Mouse (Mus musculus) frontal cortex, postnatal 10 days (tissue): ENCODE data around the gene Cdk15.

Source experiments
- DNase-seq, 2 experiments: peaks; one replicate each; pipeline ENCODE4 v3.0.0; 2022; ENCODE audit warnings: low spot score in 2 of 2, mixed read lengths in 1 of 2

Gene Cdk15

DNA sequence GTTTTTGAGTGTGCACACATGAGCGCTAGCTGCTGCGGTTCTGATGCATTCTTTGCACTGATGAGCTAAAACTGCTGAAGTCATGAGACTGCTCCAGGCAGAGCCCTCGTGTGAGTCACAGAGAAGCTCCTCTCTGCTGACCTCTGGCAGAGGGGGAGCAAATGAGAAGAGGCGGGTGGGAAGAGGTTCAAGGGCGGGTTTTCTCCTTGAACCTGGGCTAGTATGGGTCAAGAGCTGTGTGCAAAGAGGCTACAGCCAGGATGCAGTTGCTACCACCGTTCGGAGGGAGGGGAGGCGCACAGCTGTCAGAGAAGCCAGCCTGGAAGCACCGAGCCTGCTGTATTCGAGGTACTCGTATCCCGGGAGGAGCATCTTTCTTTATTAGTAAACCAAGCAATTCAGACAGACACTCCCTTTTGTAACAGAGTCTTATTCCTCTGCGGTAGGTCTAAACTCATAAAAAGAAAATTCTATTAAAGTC is at the start of gene Cdk15:
Cdk15 (plus strand) TSS at position 156 of the 481 bp plus-strand sequence.
- DNase-seq, result no peak

DNA sequence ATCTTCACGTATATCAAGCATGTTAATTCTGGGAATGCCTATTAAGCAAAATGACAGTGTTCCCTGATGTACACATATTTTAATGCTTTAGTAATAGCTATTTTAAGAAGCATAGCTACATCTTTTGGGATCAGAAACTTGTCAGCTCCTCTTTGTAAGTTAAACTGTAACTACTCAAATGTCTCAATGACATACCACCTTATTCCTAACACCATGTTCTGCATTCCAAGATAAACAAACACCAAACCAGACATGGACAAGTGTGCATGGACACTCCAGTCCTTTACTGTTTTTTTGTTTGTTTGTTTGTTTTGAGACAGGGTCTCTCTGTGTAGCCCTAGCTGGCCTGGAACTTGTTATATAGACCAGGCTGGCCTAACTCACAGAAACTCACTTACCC is 48.4 kb upstream of the Cdk15 start:
- DNase-seq, result no peak

DNA sequence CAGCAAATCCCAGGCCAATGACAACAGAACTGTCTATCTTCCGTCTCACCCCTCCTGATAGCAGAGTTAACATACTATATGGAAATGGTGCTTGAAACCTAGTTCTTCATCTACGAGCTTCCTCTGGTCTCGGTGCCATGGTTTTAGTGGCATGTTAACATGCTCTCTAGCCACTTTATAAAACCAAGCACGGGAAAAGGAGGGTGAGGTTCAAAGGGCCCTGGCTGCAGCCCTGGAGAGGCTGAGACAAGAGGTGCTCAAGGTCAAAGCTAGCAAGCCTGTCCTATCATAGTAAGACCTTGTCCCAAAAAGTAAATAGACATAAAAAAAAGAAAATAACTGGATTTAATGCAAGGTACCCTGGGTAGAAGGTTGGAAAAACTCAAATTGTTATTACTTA is 45.1 kb upstream of the Cdk15 start:
- DNase-seq, result no peak

DNA sequence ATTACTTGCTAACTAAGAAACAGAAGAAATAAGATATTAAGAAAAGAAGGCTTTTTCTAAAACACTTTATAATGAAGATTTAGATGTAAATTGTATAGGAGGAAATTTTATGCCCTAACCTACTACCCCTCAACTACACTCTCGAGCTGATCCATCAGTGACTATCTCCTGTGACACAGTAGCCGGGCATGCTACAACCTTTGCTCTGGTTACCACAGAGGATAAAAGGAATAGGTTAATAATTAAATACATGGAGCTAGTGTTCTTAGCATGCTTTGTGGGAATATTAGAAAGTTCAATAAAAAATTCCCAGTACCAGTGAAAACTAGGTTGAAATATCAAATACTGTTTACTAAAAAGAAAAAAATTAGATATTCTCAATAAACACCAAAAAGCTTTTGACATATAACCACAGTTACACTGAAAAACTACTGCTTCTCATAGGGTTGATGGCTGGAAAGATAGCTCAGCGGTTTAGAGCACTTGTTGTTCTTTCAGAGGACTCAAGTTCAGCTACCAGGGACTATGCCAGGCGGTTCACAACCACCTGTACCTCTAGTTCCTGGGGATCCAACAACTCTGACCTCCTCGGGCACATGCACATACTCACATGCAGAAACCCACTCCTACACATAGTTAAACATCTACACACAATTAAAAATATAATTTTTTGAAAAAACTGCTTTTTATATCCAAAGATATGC is 44.5 kb upstream of the Cdk15 start:
- DNase-seq, result no peak

DNA sequence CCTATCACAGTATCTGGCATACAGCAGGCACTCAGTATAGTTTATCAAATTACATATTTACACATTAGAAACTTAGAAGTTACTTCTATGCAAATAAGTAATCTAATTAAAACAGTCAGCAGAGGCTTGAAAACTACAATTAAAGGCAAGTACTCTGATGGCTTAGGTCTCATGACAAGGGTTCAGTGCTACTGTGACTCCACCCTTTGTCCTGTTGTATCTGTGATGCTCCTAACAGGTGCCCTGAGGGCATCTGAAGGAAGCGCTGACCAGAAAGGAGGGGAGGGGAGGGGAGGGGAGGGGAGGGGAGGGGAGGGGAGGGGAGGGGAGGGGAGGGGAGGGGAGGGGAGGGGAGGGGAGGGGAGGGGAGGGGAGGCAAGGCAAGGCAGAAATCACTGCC is 43.8 kb upstream of the Cdk15 start:
- DNase-seq, result no peak

DNA sequence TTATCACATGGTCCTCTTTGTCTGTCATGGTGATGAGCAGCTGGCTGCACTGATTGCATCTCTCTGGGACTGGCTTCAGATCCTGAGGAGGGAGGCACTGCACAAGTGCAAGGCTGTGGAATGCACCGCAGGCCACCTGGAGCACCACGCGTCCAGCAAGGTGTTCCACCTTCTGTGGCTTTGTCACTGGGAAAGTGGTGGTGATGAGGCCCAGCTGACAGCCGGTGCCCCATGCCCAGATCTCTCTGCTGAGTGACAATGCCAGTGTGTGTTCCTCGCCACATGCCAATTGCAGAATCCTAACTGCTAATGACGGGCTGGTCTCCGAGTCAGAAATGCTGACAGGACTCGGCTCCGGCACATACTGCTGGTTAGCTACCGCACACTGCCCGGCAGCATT is 41.3 kb upstream of the Cdk15 start:
- no peak for DNase-seq

DNA sequence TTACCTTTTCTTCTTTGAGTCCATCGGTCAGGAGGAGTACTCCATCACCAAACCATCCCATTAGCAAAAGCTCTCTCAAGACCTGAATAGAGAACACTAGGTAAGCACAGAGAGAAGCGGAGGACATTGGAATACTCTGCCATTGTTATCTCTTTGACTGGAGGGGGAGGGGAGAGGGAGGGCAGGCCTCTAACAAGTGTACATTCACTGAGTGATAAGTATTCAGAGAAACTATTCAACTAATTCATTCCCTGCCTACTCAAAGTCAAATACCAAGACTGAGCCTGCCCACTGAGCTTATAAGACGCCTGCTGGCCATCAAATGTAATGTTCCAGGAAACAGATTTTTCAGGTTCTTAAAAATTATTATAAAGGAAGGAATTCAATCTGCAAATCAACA is 36.3 kb upstream of the Cdk15 start:
- no peak for DNase-seq

DNA sequence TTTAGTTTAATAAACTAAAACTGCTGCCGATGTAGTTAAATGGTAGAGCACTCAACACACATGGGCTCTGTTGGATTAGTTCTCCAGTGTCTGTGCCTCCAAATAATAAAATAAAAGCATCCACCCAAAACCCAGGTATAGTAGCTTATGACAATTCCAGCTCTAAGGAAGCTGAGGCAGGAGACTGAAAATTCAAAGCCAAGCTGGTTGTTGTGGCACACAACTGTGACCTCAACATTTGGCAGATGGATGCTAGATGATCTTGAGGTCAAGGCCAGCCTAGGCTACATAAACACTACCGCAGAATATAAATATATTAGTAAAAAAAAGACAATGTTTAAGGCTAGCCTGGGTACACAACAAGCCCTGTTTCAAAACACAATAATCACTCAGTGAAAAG is 35.1 kb upstream of the Cdk15 start:
- DNase-seq, result no peak

DNA sequence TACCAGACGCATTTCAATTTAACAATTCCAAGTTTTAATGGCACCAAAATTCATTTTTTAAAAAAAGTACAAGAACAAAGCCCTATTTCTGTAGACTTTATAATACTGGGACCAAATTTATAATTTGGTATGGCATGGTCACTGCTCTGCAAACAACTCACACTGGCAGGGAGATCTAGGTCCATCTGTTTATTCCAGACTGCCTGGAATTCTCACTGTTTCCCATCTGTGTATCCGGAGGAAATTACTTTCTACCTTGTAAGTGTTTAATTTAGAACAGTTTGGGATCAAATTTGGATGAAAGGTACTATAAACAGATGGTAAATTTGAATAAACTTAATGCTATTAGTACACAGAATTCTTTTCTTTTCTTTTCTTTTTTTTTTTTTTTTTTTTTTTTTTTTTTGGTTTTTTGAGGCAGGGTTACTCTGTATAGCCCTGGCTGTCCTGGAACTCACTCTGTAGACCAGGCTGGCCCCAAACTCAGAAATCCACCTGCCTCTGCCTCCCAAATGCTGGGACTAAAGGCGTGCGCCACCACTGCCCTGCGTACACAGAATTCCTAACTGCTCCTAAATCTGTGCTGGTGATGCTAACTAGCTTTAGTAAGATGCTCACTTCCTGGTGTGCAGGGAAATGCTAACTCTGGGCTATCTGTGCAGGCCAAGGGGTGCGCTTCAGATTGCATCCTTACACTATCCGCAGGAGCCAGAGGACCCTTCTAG is 34.4 kb upstream of the Cdk15 start:
- DNase-seq, result no peak

DNA sequence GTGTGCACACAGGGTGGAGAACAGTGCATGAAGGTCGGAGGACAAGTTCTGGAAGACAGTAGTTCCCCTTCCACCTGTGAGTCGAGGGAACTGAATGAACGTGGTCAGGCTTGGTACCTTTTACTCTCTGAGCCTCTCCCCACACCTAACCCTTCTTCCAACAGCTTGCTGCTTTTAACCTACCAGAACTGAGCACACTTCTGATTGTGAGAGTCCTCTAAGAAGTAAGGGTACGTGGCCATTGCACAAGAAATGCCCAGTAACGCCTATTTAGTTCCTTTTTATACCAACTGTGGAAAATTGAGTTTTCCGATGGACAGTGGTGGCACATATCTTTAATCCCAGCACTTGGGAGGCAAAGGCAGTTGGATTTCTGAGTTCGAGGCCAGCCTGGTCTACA is 28.2 kb upstream of the Cdk15 start:
- no peak for DNase-seq

DNA sequence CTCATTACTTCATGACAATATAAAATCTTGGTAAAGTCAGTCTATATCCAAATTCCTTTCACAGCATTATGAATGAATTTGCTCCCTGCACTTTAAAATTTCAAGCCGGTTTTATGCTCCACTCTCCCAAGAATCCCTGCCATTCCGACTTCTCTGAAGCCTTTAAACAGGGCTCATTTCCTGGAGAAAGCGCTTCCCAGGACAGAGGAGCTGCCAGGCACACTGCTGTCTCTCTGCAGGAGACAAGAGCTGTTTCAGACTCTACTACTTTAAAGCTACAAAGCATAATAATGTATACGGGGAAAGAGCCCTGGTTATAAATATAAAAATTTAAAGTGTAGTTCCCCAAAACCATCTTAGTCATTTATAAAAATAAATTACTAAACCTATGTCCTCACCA is 27.5 kb upstream of the Cdk15 start:
- no peak for DNase-seq

DNA sequence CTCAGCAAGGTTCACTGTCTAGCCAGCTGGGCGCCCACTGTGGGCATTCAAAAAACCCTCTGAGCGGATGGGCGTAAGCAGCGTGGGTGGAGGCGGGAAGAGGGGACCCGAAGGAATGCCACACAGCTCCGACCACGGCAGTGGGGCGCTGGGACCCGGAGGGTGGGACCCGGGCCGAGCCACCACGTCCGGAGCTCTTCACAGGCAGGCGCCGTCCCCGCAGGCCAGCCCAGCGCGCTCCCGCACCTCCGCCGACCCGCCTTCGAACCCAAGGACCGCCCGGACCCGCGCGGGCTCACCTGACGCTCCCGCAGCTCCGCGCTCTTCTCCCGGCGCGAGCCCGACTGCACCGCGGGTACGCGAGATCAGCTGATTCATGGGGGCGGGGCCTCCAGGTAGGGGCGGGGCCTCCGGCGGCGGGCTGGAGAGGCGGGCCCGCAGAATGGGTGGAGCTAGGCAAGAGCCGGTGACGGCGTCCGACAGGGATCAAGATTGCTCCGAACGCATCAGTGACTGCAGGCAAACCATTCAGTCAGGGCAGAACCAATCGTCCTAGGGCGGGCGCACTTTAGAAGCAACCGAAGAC is 19.8 kb upstream of the Cdk15 start, which contains the start of gene Als2:
Als2 (minus strand) TSS at position 376 of the 586 bp plus-strand sequence.
- peak; percentile 95 to 99 for DNase-seq

DNA sequence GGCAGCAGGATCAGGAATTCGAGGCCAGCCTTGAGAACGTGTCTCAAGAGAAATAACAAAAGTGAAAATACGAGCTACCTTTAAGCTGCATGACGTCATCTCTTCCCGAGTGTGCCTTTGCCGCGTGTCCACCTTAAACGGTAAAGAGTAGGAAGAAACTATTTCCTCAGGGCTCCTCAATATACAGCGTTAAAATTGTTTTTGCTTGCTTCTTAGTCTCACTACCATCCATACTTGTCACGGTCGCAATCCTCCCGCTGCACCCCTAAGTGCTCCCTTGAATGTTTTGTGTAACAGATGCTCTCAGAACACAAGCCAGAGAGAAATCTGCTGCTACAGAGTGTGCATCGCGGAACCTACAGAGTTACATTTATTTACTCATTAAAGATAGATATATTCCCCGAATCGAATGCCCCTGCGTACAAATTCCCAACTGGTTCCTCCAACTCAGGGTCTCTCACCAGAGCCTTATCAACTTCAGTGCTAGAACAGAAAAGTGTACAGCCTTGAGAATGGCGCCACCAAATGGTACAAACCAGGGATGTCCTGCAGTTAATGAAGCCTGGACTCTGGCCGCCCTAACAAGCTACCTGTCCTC is 19.0 kb upstream of the Cdk15 start:
- DNase-seq, result peak; percentile 11 to 45

DNA sequence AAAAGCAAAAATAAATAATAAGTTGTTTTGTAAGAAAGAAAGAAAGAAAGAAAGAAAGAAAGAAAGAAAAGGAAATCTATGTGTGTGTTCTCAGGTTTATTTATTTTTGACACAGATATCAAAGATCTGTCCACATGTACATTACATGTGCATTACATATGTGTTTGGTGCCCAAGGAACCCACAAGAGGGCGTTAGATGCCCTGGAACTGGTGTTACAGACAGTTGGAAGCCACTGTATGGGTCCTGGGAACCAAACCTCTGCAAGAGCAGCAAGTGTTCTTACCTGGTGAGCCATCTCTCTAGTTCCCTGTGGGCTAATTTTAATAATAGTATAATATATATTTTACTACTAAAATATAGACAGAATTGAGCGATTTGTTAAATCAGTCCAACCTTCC is 12.9 kb upstream of the Cdk15 start:
- DNase-seq, result no peak

DNA sequence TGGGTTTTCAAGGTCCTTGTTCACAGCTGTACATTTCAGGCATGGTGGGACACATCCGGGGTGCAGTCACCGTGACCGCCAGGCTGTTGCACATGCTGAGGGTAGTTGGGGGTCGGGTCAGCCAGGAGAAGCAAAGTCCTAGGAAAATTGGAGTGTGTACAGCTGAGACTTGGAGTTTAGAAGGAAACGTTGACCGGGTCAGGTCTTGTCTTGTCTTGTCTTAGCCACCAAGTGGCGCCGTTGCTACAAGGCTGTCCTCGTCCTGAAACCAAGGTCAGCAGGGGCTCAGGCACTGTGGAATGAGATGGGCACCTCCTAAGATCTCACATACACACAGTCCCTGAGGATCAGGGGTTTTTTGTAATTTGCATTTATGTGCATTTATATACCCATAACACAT is 9.1 kb upstream of the Cdk15 start:
- peak in 1 of 2 experiments; percentile 32 for DNase-seq

DNA sequence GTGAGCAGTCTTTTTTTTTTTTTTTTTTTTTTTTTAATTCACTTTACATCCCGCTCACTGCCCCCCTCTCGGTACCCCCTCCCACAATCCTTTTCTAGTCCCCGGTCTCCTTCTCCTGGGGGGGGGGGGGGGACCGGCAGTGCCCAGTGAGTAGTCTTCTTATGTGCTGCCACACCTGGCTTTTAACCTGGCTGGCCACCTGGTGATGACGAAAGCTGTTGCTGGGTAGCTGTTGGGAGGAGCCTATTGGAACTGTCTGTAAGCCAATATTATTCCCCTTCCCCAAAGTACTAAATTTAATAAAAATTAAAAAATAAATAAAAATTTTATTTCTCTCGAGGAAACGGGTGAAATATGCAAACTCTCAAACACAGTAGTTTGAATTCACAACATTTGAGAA is 3.9 kb upstream of the Cdk15 start:
- DNase-seq, result no peak

DNA sequence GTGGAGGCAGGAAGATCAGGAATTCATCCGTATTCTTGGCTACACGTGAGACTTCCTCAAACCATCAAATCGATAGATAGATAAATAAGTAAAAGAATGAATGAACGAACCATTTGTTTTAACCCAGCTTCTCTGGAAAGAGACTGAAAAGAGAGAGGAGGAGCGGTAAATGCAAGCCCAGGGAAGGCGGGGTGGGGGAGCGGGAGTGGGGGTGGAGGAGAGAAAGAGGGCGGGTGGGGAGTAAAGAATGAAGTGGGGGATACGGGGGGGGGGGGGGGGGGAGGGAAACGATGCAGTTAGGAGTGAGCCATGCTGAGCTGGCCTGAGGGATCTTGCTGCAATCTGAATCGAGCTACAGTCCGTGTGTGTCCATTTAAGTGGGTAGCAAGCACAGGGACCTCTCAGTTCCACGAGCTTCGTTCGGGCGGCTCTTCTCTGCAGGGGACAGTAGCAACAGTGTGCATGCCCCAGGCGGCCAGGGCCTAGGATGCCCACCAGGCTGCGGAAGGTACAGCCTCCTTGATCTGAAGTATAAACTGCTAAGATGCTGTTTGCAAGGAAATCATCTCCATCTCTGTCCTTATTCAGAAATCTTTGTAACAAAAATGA is 3.3 kb upstream of the Cdk15 start:
- peak in 1 of 2 experiments; percentile 13 for DNase-seq

DNA sequence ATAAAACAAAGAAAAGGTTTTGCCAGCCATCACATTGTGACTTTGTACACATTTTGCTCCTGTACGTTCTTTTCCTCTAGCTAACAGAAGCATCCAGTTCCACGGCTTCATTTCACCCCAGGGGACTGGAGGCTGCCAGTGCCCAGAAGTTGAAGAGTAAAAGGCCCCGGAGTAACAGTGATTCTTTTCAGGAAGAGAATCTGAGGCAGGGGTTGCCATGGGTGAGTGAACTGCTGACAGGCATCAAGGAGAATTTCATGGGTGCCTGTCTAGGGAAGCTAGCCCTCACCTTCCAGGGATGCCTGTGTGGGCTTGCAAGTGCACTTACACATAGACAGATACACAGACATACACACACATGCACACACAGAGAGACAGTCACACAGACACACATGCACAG is 1.0 kb downstream of the Cdk15 start:
- DNase-seq, result no peak

DNA sequence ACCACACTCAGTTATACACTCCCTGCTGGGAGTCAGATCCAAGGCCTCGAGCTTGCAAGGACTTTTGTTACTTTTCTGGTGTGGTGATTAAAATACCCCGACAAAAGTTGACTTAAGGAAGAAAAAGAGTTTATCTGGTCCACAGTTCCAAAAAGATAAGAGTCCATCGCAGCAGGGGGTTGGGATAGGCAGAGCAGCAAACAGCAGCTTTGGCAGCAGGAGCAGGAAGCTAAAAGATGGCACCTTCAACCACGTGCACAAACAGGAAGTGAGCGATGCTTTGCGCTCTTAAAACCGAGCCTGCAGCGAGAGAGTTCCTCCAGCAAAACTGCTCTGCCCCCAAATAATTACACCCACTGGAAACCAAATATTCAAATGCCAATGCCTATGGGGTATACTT is 12.2 kb downstream of the Cdk15 start:
- DNase-seq, result no peak

DNA sequence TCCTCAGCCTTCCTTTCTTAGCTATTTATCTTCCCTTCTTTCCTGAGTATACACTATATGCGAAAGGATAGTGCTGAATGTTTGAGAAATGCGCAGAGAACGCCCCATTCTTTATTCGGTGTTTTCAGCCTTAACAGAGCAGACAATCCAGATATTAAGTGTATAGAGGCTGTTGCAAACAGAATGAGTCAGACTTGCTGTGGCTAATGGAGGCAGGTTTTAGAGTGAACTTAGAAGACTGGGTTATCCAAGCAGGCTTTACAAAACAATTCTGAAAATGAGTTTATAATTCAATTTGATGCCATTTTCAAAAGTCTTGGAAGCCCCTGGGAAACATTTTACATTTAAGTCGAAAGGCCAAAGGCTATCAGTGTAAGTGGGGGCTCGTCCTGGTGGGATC is 12.8 kb downstream of the Cdk15 start:
- DNase-seq, result no peak

DNA sequence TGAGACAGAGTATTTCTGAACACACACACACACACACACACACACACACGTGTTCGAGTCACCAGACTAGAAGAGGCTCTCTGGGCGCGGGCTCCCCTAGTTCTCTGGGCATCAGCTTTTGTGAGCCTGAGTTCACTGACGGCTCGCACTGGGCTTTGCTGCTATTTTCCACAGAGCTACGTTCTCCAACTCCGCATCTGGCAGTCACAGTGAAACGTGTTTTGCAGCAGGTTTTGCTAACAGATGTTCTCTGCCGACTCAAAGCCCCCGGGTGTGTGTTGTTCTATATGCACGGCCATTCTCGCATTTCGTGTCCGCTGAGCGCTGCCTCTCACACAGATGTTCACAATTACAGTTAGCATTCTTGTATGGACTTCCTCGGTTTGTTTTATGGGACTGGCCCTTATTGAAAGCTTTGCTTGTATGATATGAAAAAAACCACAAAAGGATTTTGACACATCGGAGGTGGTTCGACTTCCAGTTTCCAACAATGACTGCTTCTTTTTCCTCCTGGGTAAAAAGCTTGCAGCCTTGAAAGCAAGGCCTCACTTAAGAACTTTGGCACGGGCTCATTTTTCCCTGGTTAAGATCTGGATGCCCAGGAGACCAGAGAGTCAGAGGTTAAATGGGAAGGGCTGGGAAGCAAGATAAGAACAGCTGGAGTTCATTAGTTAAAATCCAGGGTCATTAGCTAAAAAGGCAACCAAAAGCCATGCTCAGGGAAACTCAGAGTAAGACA is 13.4 kb downstream of the Cdk15 start:
- DNase-seq, result peak in 1 of 2 experiments; percentile 7
